8 mouse cellular contexts compared by ENCODE assay signal in genomic region chr11:60931282-60931868, GRCm38 (mm10). TPM values are rescaled to one million over a fixed set of nuclear protein-coding genes. Genes with fewer than 3 reads are reported as not detected.
DNase-seq lines count a peak whose midpoint lies in the region; ATAC-seq and TF ChIP-seq lines count a peak whose summit lies in the region.

No protein-coding gene starts in this region.

- peak overlapping the region; percentile 89 for H3K4me2 ChIP-seq in forebrain, embryonic 14.5 days (ENCODE audit: low read length)
- H3K4me2 ChIP-seq in limb, embryonic 14.5 days (replicated peaks; ENCODE audit: low read depth, low read length, severe bottlenecking), result peak overlapping the region; percentile 59

- peak overlapping the region; percentile 59 for H3K9ac ChIP-seq in forebrain, embryonic 14.5 days (ENCODE audit: low read length)
- H3K9ac ChIP-seq in limb, embryonic 14.5 days (ENCODE audit: low read depth, low read length, severe bottlenecking), result peak overlapping the region; percentile 44

- H3K4me1 ChIP-seq in cerebellum, adult 2 months (ENCODE audit: control insufficient read depth, insufficient read depth, low read length), result peaks cover 20% of the 10 kb centered on the region
- H3K4me1 ChIP-seq in forebrain, embryonic 14.5 days (ENCODE audit: control insufficient read depth, insufficient read depth, low read length), result peaks cover 19% of the 10 kb centered on the region
- peaks cover 15% of the 10 kb centered on the region for H3K4me1 ChIP-seq in limb, embryonic 14.5 days (ENCODE audit: control insufficient read depth, insufficient read depth, low read length)
- peaks cover 35% of the 10 kb centered on the region for H3K4me1 ChIP-seq in small intestine, adult 2 months (ENCODE audit: control insufficient read depth, insufficient read depth, insufficient read length, low read length)

- H3K9me3 ChIP-seq in forebrain, embryonic 14.5 days (replicated peaks; ENCODE audit: control insufficient read depth, low read length), result no peaks in the 10 kb centered on the region
- H3K9me3 ChIP-seq in limb, embryonic 14.5 days (ENCODE audit: control insufficient read depth, low read length), result no peaks in the 10 kb centered on the region

- ATAC-seq in CD4-positive, CD25-positive, alpha-beta regulatory T cell, adult 4 months, result peak; percentile 3
- no peak for ATAC-seq in forebrain, embryonic 14.5 days
- ATAC-seq in limb, embryonic 14.5 days (ENCODE audit: low FRiP score, low read depth), result peak; percentile 28

- TF ChIP-seq CTCF in cerebellum, adult 2 months (IDR thresholded peaks at IDR 0.05; ENCODE audit: borderline replicate concordance, insufficient read depth, low read depth, low read length), result no peak
- TF ChIP-seq CTCF in small intestine, adult 2 months (IDR thresholded peaks at IDR 0.05; ENCODE audit: extremely low read depth, insufficient read length, insufficient replicate concordance, low read depth, low read length), result no peak

- no peak for DNase-seq in cerebellum, adult 2 months
- DNase-seq in cerebellum, postnatal 4 days (ENCODE audit: low spot score in 2 of 2), result no peak
- no peak for DNase-seq in forebrain, embryonic 14.5 days (ENCODE audit: low spot score)
- no peak for DNase-seq in limb, embryonic 14.5 days (ENCODE audit: low spot score)
- no peak for DNase-seq in left cerebral cortex, adult 8-10 months (ENCODE audit: low spot score in 2 of 2)
- DNase-seq in right cerebral cortex, postnatal 4 days, result no peak

- 2% methylated on average over 30 of the region's 30 CpGs for WGBS in cerebellum, adult 2 months
- WGBS in forebrain, embryonic 14.5 days, result 4% methylated on average over 30 of the region's 30 CpGs
- WGBS in limb, embryonic 14.5 days, result 3% methylated on average over 30 of the region's 30 CpGs
- WGBS in small intestine, adult 2 months, result 1% methylated on average over 30 of the region's 30 CpGs

- no peak overlapping the region for H3K27ac ChIP-seq in cerebellum, adult 2 months (ENCODE audit: insufficient read depth, low read length)
- H3K27ac ChIP-seq in forebrain, embryonic 14.5 days (ENCODE audit: low read depth, low read length), result no peak overlapping the region
- H3K27ac ChIP-seq in limb, embryonic 14.5 days (replicated peaks; ENCODE audit: low read depth, low read length), result no peak overlapping the region
- H3K27ac ChIP-seq in small intestine, adult 2 months (ENCODE audit: insufficient read depth, low read depth, low read length), result peak overlapping the region; percentile 72

- no peak for TF ChIP-seq POLR2A in cerebellum, adult 2 months (IDR thresholded peaks at IDR 0.05; ENCODE audit: borderline replicate concordance, insufficient read depth, low read length)
- no peak for TF ChIP-seq POLR2A in limb, embryonic 14.5 days (IDR thresholded peaks at IDR 0.05; ENCODE audit: borderline replicate concordance, extremely low read depth, insufficient read depth, insufficient read length)
- no peak for TF ChIP-seq POLR2A in small intestine, adult 2 months (IDR thresholded peaks at IDR 0.05; ENCODE audit: low read depth, low read length)

- peak overlapping the region; percentile 70 for H3K4me3 ChIP-seq in cerebellum, adult 2 months (replicated peaks; ENCODE audit: insufficient read depth, low read depth, low read length)
- peak overlapping the region; percentile 73 for H3K4me3 ChIP-seq in forebrain, embryonic 14.5 days (ENCODE audit: low read depth, low read length)
- H3K4me3 ChIP-seq in limb, embryonic 14.5 days (replicated peaks; ENCODE audit: low read length), result peak overlapping the region; percentile 73
- H3K4me3 ChIP-seq in small intestine, adult 2 months (ENCODE audit: low read depth, low read length), result peak overlapping the region; percentile 78

- H3K36me3 ChIP-seq in forebrain, embryonic 14.5 days (ENCODE audit: control insufficient read depth, insufficient read depth, low read length), result no peaks in the 10 kb centered on the region
- no peaks in the 10 kb centered on the region for H3K36me3 ChIP-seq in limb, embryonic 14.5 days (ENCODE audit: control insufficient read depth, insufficient read depth, low read length)
- no peaks in the 10 kb centered on the region for H3K36me3 ChIP-seq in small intestine, adult 2 months (ENCODE audit: control insufficient read depth, insufficient read depth, low read length)

- H3K27me3 ChIP-seq in cerebellum, adult 2 months (ENCODE audit: control insufficient read depth, insufficient read depth, low read length), result no peaks in the 10 kb centered on the region
- H3K27me3 ChIP-seq in forebrain, embryonic 14.5 days (replicated peaks; ENCODE audit: control insufficient read depth, insufficient read depth, low read length), result no peaks in the 10 kb centered on the region
- H3K27me3 ChIP-seq in limb, embryonic 14.5 days (ENCODE audit: control insufficient read depth, insufficient read depth, low read length), result no peaks in the 10 kb centered on the region
- H3K27me3 ChIP-seq in small intestine, adult 2 months (ENCODE audit: control insufficient read depth, insufficient read depth, low read length), result no peaks in the 10 kb centered on the region

RNA-seq across cellular contexts. Expression of gene Map2k3, which starts 0.5 kb away (rescaled TPM):
- polyA plus RNA-seq in cerebellum, adult 2 months (2012; rRNA removed), result 15.6 and 18.2 TPM in 2 replicates
- polyA plus RNA-seq in CD4-positive, CD25-positive, alpha-beta regulatory T cell, adult 4 months (2017; shearing (Covaris generic)), result 10 to 100 TPM; 48.1 to 70.2 TPM
- polyA plus RNA-seq in forebrain, embryonic 14.5 days (2014; fragmentation: Nextera tagmentation; extraction: Ambion mirVana), result 23.6 and 23.7 TPM in 2 replicates
- polyA plus RNA-seq in limb, embryonic 14.5 days (2012; rRNA removed), result 34.3 and 52.1 TPM in 2 replicates
- polyA plus RNA-seq in limb, embryonic 14.5 days (2014; fragmentation: Nextera tagmentation; extraction: Ambion mirVana), result 76.4 and 83.1 TPM in 2 replicates
- polyA plus RNA-seq in small intestine, adult 2 months (2012; rRNA removed), result 71.6 and 98.9 TPM in 2 replicates
- 10 to 100 TPM; 12.0 to 18.7 (median 16.3) TPM for total RNA-seq in left cerebral cortex, adult 8-10 months (2022)

RNA-seq across cellular contexts. Expression of gene Natd1, which starts 16.8 kb away (rescaled TPM):
- polyA plus RNA-seq in cerebellum, adult 2 months (2012; rRNA removed), result 16.6 and 16.7 TPM in 2 replicates
- polyA plus RNA-seq in CD4-positive, CD25-positive, alpha-beta regulatory T cell, adult 4 months (2017; shearing (Covaris generic)), result 1 to 10 TPM; 6.9 to 9.9 TPM
- 35.3 and 39.7 TPM in 2 replicates for polyA plus RNA-seq in forebrain, embryonic 14.5 days (2014; fragmentation: Nextera tagmentation; extraction: Ambion mirVana)
- polyA plus RNA-seq in limb, embryonic 14.5 days (2012; rRNA removed), result 25.5 and 36.0 TPM in 2 replicates
- 21.6 and 23.7 TPM in 2 replicates for polyA plus RNA-seq in limb, embryonic 14.5 days (2014; fragmentation: Nextera tagmentation; extraction: Ambion mirVana)
- 7.1 and 13.2 TPM in 2 replicates for polyA plus RNA-seq in small intestine, adult 2 months (2012; rRNA removed)
- 10 to 100 TPM in 3 of 4 experiments, 1 to 10 TPM in 1; 9.6 to 13.4 (median 11.9) TPM for total RNA-seq in left cerebral cortex, adult 8-10 months (2022)

RNA-seq across cellular contexts. Expression of gene Tmem11, which starts 52.3 kb away (rescaled TPM):
- 58.3 and 62.7 TPM in 2 replicates for polyA plus RNA-seq in cerebellum, adult 2 months (2012; rRNA removed)
- 10 to 100 TPM; 33.2 to 36.9 TPM for polyA plus RNA-seq in CD4-positive, CD25-positive, alpha-beta regulatory T cell, adult 4 months (2017; shearing (Covaris generic))
- 67.8 and 68.2 TPM in 2 replicates for polyA plus RNA-seq in forebrain, embryonic 14.5 days (2014; fragmentation: Nextera tagmentation; extraction: Ambion mirVana)
- 82.5 and 88.5 TPM in 2 replicates for polyA plus RNA-seq in limb, embryonic 14.5 days (2012; rRNA removed)
- 67.7 and 70.7 TPM in 2 replicates for polyA plus RNA-seq in limb, embryonic 14.5 days (2014; fragmentation: Nextera tagmentation; extraction: Ambion mirVana)
- polyA plus RNA-seq in small intestine, adult 2 months (2012; rRNA removed), result 35.6 and 55.5 TPM in 2 replicates
- total RNA-seq in left cerebral cortex, adult 8-10 months (2022), result 10 to 100 TPM; 26.7 to 33.3 (median 30.3) TPM
